Mouse (Mus musculus) activated CD4-positive, CD25-positive, alpha-beta regulatory T cell (primary cell): ENCODE results near the gene Olfr11. TPM values are rescaled to one million over a fixed set of nuclear protein-coding genes. Genes with fewer than 3 reads are reported as not detected.

Source experiments
- polyA plus RNA-seq, 2 experiments: library from polyadenylated mRNA; unstranded; fragments of 100-300 nt; shearing (Covaris generic); gene quantifications; one replicate each; pipeline ENCODE4 v1.2.1; 2017

The Olfr11 gene
- not detected for polyA plus RNA-seq

GRCm38 (mm10) chr13:21642418-21642817 is at the start of gene Olfr11:
Gene Olfr11 (minus strand): TSS chr13:21642518.

GRCm38 (mm10) chr13:21677305-21677704 is 35.0 kb upstream of the Olfr11 start, which contains the start of gene Olfr1360:
Gene Olfr1360 (minus strand): TSS chr13:21677405.

GRCm38 (mm10) chr13:21663286-21663685 is 21.0 kb upstream of the Olfr11 start, which contains the start of gene Olfr1361:
Gene Olfr1361 (minus strand): TSS chr13:21663386.

GRCm38 (mm10) chr13:21613922-21614321 is 28.4 kb downstream of the Olfr11 start, which contains the start of gene Olfr1362:
Gene Olfr1362 (minus strand): TSS chr13:21614022.

Other genes starting within 250 kb of the Olfr11 start
- 10 to 100 TPM; 44.2 to 52.5 TPM for gene Zkscan3, start 239.8 kb downstream of the Olfr11 start, polyA plus RNA-seq
- under 1 TPM; 0.37 to 0.53 TPM for gene Pgbd1, start 201.5 kb downstream of the Olfr11 start, polyA plus RNA-seq
- gene Zscan26, start 188.8 kb downstream of the Olfr11 start, polyA plus RNA-seq: 1 to 10 TPM; 4.8 to 5.5 TPM
- gene Nkapl, start 174.0 kb downstream of the Olfr11 start, polyA plus RNA-seq: not detected
- not detected for gene Zkscan4, start 163.6 kb downstream of the Olfr11 start, polyA plus RNA-seq
- not detected for gene Gm10065, start 163.1 kb downstream of the Olfr11 start, polyA plus RNA-seq
- gene AK157302, start 147.3 kb downstream of the Olfr11 start, polyA plus RNA-seq: under 1 TPM; 0.18 TPM
- gene Gm11273, start 141.1 kb downstream of the Olfr11 start, polyA plus RNA-seq: 10 to 100 TPM; 17.3 to 21.5 TPM
- gene Zkscan8, start 111.4 kb downstream of the Olfr11 start, polyA plus RNA-seq: 1 to 10 TPM; 3.9 to 5.7 TPM
- gene Olfr1366, start 99.7 kb downstream of the Olfr11 start, polyA plus RNA-seq: not detected
- gene Olfr1535, start 82.6 kb downstream of the Olfr11 start, polyA plus RNA-seq: under 1 TPM; 0.08 to 0.29 TPM
- not detected for gene Olfr1364, start 60.8 kb downstream of the Olfr11 start, polyA plus RNA-seq
- gene Olfr1362, start 28.5 kb downstream of the Olfr11 start, polyA plus RNA-seq: not detected
- gene Olfr1361, start 20.9 kb upstream of the Olfr11 start, polyA plus RNA-seq: not detected
- under 1 TPM in 1 of 2 experiments, not detected in 1; 0.09 TPM for gene Olfr1360, start 34.9 kb upstream of the Olfr11 start, polyA plus RNA-seq
- gene Olfr1359, start 55.6 kb upstream of the Olfr11 start, polyA plus RNA-seq: not detected
- gene Hist1h2bl, start 73.6 kb upstream of the Olfr11 start, polyA plus RNA-seq: under 1 TPM; 0.64 to 0.91 TPM
- gene Hist1h2ai, start 73.9 kb upstream of the Olfr11 start, polyA plus RNA-seq: 10 to 100 TPM in 1 of 2 experiments, 1 to 10 TPM in 1; 8.5 to 16.3 TPM
- 1 to 10 TPM; 3.5 to 6.8 TPM for gene Hist1h3h, start 75.1 kb upstream of the Olfr11 start, polyA plus RNA-seq
- 1 to 10 TPM; 1.4 to 2.6 TPM for gene Hist1h2bm, start 79.5 kb upstream of the Olfr11 start, polyA plus RNA-seq
- 1 to 10 TPM in 1 of 2 experiments, not detected in 1; 1.2 TPM for gene Hist1h4j, start 92.5 kb upstream of the Olfr11 start, polyA plus RNA-seq
- gene Hist1h4k, start 108.0 kb upstream of the Olfr11 start, polyA plus RNA-seq: 10 to 100 TPM; 14.4 to 26.1 TPM
- 1 to 10 TPM; 5.2 to 7.9 TPM for gene Hist1h2ak, start 111.3 kb upstream of the Olfr11 start, polyA plus RNA-seq
- 1 to 10 TPM in 1 of 2 experiments, not detected in 1; 3.5 TPM for gene Hist1h2bn, start 111.6 kb upstream of the Olfr11 start, polyA plus RNA-seq
- gene Hist1h1b, start 138.1 kb upstream of the Olfr11 start, polyA plus RNA-seq: 10 to 100 TPM; 12.2 to 12.7 TPM
- gene Hist1h3i, start 140.9 kb upstream of the Olfr11 start, polyA plus RNA-seq: 1 to 10 TPM; 1.3 to 2.5 TPM
- 10 to 100 TPM in 1 of 2 experiments, 1 to 10 TPM in 1; 1.0 to 13.1 TPM for gene Hist1h2an, start 144.7 kb upstream of the Olfr11 start, polyA plus RNA-seq
- 1 to 10 TPM in 1 of 2 experiments, not detected in 1; 1.5 TPM for gene Hist1h2bp, start 144.9 kb upstream of the Olfr11 start, polyA plus RNA-seq
- gene Hist1h2bq, start 167.7 kb upstream of the Olfr11 start, polyA plus RNA-seq: 10 to 100 TPM; 10.3 to 13.9 TPM
- gene Hist1h2ao, start 167.9 kb upstream of the Olfr11 start, polyA plus RNA-seq: not detected
- gene Hist1h4m, start 169.2 kb upstream of the Olfr11 start, polyA plus RNA-seq: 10 to 100 TPM; 27.8 to 33.8 TPM
- gene Hist1h4n, start 189.7 kb upstream of the Olfr11 start, polyA plus RNA-seq: 10 to 100 TPM in 1 of 2 experiments, 1 to 10 TPM in 1; 6.0 to 10.8 TPM
- gene Hist1h2ap, start 191.0 kb upstream of the Olfr11 start, polyA plus RNA-seq: 100 to 1,000 TPM; 513 to 599 TPM
- 10 to 100 TPM; 10.1 to 13.9 TPM for gene Hist1h2br, start 191.2 kb upstream of the Olfr11 start, polyA plus RNA-seq